Mouse (Mus musculus) c-Kit-positive CD71-negative TER-119-negative erythroid progenitor cells, embryonic 14.5 days (primary cell): ENCODE results near the gene Plac8.

Experiments used
- DNase-seq: peaks from one replicate; pipeline ENCODE4 v3.0.0-alpha.2; 2013; ENCODE audit warnings: low read depth

Plac8 gene

GRCm38 (mm10) chr5:100536638-100537037 is 35.4 kb downstream of the Plac8 start:
- peak; percentile 47 for DNase-seq

GRCm38 (mm10) chr5:100535826-100536225 is 36.2 kb downstream of the Plac8 start:
- DNase-seq: no peak

GRCm38 (mm10) chr5:100526164-100526563 is 45.9 kb downstream of the Plac8 start:
- peak; percentile 65 for DNase-seq

- no peak for DNase-seq
Measured at GRCm38 (mm10) chr5:100525620-100526019, 46.4 kb downstream of the Plac8 start.

- DNase-seq: no peak
Measured at GRCm38 (mm10) chr5:100524921-100525320, 47.1 kb downstream of the Plac8 start.

- DNase-seq: no peak
Measured at GRCm38 (mm10) chr5:100523331-100523730, 48.7 kb downstream of the Plac8 start.

- DNase-seq: no peak
Measured at GRCm38 (mm10) chr5:100520223-100520622, 51.8 kb downstream of the Plac8 start.

GRCm38 (mm10) chr5:100519027-100519411 is 53.0 kb downstream of the Plac8 start:
- no peak for DNase-seq

GRCm38 (mm10) chr5:100518049-100519026 is 53.7 kb downstream of the Plac8 start, which contains the start of gene Cops4:
Gene Cops4 (plus strand): TSS chr5:100518309.
- peak; percentile 99 for DNase-seq

- DNase-seq: no peak
Measured at GRCm38 (mm10) chr5:100512576-100512975, 59.5 kb downstream of the Plac8 start.

GRCm38 (mm10) chr5:100509247-100509646 is 62.8 kb downstream of the Plac8 start:
- no peak for DNase-seq
